Mouse (Mus musculus) bone marrow, adult 2 months (tissue): ENCODE measurements around the gene Coro1c.

ENCODE experiments used
- CTCF ChIP-seq: fragments of 200-500 bp; IDR thresholded peaks from 2 replicates; pipeline ENCODE4 v1.5.1; 2011; ENCODE audit warnings: low read length, control low read depth; ENCODE audit not compliant: control insufficient read depth, insufficient read depth
- POLR2A ChIP-seq: fragments of 200-500 bp; IDR thresholded peaks from 2 replicates; pipeline ENCODE4 v1.6.1; 2011; ENCODE audit warnings: low read depth, mild to moderate bottlenecking, control low read depth, low read length, borderline replicate concordance; ENCODE audit not compliant: control insufficient read depth

GRCm38 (mm10) chr5:113845627-113846026 is 62.9 kb downstream of the Coro1c start:
- no peak for TF ChIP-seq POLR2A
- TF ChIP-seq CTCF, result no peak
